Mouse (Mus musculus): ENCODE data around the gene Ccdc71. TPM values are rescaled to one million over a fixed set of nuclear protein-coding genes. Genes with fewer than 3 reads are reported as not detected.

Gene Ccdc71
- total RNA-seq (2021) = 10 to 100 TPM; 27.7 to 31.3 TPM

DNA sequence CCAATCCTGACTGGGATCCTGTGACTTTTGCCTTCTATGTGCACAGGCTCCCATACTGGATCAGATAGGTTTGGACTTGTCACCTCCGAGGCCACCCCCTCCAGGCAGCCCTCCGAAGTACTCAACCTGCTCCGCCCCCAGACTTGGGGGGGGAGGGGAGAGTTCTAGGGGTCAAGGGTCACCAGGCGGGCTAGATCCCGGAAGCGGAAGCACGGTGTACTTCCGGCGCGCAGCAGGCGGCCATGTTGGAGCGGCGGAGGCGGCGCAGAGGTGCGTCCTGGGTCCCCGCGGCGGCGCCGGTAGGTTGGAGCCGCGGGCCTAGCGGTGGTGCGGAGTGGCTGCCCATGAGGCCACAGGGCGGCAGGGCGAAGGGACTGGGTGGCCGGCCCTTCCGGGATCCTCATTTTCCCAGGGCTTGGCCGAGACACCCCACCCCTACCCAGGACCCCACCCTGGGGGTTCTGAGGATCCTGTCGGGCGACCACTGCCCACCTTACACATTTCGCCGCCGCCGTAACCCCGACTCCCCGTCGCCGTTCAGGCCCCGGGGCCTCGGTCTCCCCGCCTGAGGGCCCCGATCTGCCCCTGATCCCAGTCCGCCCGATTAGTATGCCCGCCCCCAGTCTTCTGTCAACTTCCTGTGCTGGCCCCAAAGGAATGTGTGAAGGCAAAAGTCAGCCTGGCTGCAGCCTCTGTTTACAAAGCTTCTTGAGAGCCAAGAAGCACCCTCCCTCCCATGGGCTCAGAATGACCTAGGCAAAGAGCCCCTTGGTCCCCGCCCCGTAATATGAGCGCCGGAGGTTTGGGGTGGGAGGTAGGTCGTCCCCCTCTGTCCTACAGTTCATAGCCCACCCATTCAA is at the start of gene Ccdc71:
Ccdc71 (plus strand) TSS at position 209 of the 860 bp plus-strand sequence.
- intact Hi-C loops (cut with DNase I) = loop anchor here (2.0 kb wide), 1 partner anchor 18 kb away; the partner anchor contains the start of gene Lamb2

GRCm38 (mm10) chr9:108411381-108411942 is 48.9 kb upstream of the Ccdc71 start:
- no peak for DNase-seq
- intact Hi-C loops (cut with DNase I) = no loop called here

More for the DNA sequence above, at the start of gene Ccdc71:
- peak; percentile 87 to 92 for DNase-seq

- DNase-seq = peak; percentile 48 to 55
- intact Hi-C loops (cut with DNase I) = no loop called here
Observed at GRCm38 (mm10) chr9:108412221-108412620, 48.1 kb upstream of the Ccdc71 start.

DNA sequence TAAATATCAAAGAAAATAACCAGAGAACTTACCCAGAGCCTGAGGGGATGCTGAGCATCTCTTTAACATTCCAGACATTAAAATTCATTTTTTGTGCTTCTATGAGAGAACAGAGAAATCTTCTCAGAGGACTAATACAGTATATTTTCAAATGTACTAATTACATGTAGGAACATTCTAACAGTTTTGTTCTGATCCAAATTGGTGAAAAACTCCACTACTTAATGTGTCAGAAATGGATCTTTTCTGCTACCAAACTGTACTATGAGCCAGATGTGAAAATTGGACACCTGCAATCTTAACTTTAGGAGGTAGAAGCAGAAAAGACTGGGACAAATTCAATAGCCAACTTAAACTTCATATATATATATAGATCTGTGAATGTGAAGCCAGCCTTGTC is 31.9 kb upstream of the Ccdc71 start, which contains the start of gene Ccdc36:
Ccdc36 (minus strand) TSS at position 101 of the 400 bp plus-strand sequence.
- no peak for DNase-seq
- intact Hi-C loops (cut with DNase I) = no loop called here

- DNase-seq = no peak
- intact Hi-C loops (cut with DNase I) = no loop called here
Observed at GRCm38 (mm10) chr9:108431431-108432067, 28.8 kb upstream of the Ccdc71 start.

GRCm38 (mm10) chr9:108436182-108436581 is 24.1 kb upstream of the Ccdc71 start, which contains the start of gene BC048562:
BC048562 (plus strand) TSS chr9:108436482.
- intact Hi-C loops (cut with DNase I) = no loop called here
- DNase-seq = no peak

GRCm38 (mm10) chr9:108439176-108439575 is 21.2 kb upstream of the Ccdc71 start:
- DNase-seq = no peak
- intact Hi-C loops (cut with DNase I) = no loop called here

GRCm38 (mm10) chr9:108440485-108440884 is 19.8 kb upstream of the Ccdc71 start:
- intact Hi-C loops (cut with DNase I) = no loop called here
- DNase-seq = no peak

GRCm38 (mm10) chr9:108441236-108441919 is 18.9 kb upstream of the Ccdc71 start:
- peak in 1 of 2 experiments; percentile 39 for DNase-seq
- intact Hi-C loops (cut with DNase I) = no loop called here

DNA sequence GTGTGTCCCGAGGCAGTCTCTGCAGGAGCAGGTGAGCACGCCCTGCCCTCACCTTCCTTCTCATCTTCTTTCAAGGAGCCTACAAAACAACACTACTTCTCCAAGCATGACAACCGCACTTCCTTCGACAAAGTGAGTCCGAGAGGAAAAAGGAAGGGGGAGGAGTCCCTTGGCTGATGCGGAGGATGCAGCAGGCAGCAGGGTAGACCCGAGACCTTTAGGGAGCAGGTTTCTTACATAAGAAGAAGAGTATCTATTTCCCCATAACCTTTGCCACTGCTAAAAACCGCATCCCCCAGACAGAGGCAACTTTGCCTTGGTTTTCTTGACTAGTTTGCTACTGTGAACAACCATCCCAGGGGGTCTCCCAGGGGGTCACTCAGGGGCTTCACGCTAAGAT is 15.2 kb upstream of the Ccdc71 start:
- DNase-seq = no peak
- intact Hi-C loops (cut with DNase I) = no loop called here

- intact Hi-C loops (cut with DNase I) = loop anchor here (5.0 kb wide), 1 partner anchor 68 kb away; no protein-coding TSS in a partner anchor
- peak; percentile 72 to 80 for DNase-seq
Observed at GRCm38 (mm10) chr9:108449860-108450259, 10.5 kb upstream of the Ccdc71 start.

DNA sequence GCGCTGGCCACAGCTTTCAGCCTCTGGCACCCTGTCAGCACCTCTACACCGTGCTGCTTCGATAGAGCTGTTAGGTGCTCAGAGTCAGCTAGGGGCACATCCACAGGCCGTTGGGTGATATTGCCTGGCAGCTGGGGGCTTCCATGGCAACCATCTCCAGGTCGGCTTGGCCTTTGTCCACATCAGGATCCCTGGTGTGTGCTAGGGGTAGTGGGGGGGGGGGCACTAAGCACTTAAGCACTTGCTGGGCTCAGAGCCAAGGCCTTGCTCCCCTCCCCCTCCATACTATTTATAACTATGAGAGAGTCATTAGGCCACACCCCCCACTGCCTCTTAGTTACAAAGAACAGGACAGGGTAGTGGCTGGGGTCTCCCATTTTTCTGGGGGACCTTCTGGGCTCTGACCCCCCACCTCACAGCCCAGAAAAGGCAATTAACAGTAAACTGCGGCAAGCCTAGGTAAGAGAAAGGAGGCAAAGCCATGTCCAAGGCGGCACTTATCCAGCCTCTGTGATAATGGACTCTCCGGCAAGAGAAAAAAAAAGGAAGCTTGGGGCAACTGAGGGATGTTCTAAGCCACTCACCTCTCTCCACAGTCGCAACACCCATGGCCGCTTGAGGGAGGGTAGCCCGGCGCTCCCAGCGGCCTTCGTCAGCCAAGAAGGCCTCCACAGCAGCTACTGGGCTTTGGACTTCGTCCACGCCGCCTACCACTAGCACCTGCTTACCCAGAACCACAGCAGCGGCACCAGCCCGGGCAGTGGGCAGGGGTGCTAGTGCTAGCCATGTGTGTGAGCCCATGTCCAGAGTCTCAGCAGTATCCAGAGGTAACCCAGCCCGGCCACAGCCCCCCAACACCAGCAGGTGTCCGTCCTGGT is 9.8 kb upstream of the Ccdc71 start:
- intact Hi-C loops (cut with DNase I) = loop anchor here (5.0 kb wide), 1 partner anchor 68 kb away; no protein-coding TSS in a partner anchor
- DNase-seq = peak; percentile 76 to 77

DNA sequence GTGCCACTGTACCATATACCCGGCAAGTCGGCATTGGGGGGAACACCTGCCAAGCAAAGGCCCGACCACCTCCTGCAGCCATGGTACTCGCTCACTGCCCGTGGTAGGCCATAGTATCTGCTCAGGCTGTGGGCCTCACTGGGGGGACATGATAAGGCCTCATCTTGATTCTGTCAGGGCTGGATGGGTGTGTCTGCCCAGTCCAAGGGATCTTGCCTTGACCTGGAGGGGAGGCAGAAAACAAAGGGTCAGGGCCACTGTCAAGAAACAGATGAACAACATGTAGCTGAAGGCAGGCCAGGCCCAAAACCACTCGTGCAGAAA is 9.2 kb upstream of the Ccdc71 start:
- intact Hi-C loops (cut with DNase I) = loop anchor here (5.0 kb wide), 1 partner anchor 69 kb away; no protein-coding TSS in a partner anchor
- DNase-seq = no peak

- intact Hi-C loops (cut with DNase I) = loop anchor here (5.0 kb wide), 1 partner anchor 69 kb away; no protein-coding TSS in a partner anchor
Observed at GRCm38 (mm10) chr9:108451519-108452160, 8.7 kb upstream of the Ccdc71 start.

DNA sequence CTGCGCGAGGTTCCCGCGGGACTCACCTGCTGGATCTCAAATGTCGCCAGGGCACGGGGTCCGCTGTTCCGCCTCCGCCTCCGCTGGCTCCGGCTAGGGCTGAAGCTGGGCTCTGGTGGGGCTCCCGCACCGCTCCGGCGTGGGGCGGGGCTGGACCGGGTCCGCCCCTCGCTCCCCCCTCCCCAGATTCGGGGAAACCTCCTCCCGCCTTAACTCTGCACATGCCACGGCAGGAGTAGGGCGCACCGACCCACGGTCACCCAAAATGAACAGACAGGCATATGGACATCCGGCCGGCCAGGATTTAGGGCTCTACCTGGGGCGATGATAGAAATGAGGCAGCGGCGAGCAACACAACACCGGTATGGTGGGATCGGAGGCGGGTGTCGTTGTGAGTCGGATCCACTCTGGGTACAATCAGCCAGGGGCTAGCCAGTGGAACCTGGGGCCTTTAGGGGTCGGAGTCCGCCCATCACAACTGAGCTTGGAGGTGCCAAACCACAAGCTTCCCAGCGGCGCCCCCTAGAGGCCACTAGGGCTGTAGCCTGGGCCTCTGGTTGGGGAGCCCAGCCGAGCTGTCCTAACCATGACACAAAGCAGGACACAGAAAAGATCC is 7.9 kb upstream of the Ccdc71 start:
- intact Hi-C loops (cut with DNase I) = loop anchor here (5.0 kb wide), 1 partner anchor 70 kb away; no protein-coding TSS in a partner anchor
- DNase-seq = peak; percentile 92 to 95

More at GRCm38 (mm10) chr9:108451519-108452160, 8.7 kb upstream of the Ccdc71 start:
- no peak for DNase-seq

DNA sequence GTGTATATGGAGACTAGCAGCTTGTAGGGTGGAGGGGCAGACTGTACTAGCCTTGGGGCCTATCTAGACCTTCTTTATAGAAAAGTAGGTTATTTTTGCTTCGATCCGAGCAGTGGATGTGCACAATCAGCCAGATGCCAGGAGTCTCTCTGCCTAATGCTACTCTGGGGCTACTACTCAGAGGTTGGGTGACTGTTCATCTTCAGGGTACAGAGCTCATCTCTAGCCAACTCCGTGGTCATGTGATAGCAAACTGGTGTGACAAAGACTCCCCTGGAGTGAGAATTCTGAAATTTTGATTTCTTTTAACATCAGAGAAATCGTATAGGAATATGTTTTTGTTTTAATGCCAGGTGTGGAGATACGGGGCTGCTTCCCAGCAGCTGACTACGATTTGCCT is 7.4 kb upstream of the Ccdc71 start:
- no peak for DNase-seq
- intact Hi-C loops (cut with DNase I) = loop anchor here (5.0 kb wide), 1 partner anchor 71 kb away; no protein-coding TSS in a partner anchor

- no peak for DNase-seq
- intact Hi-C loops (cut with DNase I) = loop anchor here (5.0 kb wide), 1 partner anchor 71 kb away; no protein-coding TSS in a partner anchor
Observed at GRCm38 (mm10) chr9:108453458-108453857, 6.9 kb upstream of the Ccdc71 start.

- no peak for DNase-seq
- intact Hi-C loops (cut with DNase I) = loop anchor here (5.0 kb wide), 1 partner anchor 72 kb away; no protein-coding TSS in a partner anchor
Observed at GRCm38 (mm10) chr9:108454429-108454828, 5.9 kb upstream of the Ccdc71 start.

All from heart, postnatal 10 days (tissue).